Mouse (Mus musculus): ENCODE results near the gene 2700049A03Rik.

- TF ChIP-seq CTCF (IDR thresholded peaks at IDR 0.05; ENCODE audit: low read depth) (no peak), EP300 (IDR thresholded peaks at IDR 0.05; ENCODE audit: low read depth) (no peak; the same call in 1 of the 2 replicates)
Observed at GRCm38 (mm10) chr12:71136130-71136973, at the start of gene 2700049A03Rik, which contains the start of gene Timm9.
